Mouse (Mus musculus): ENCODE results near the gene Rbm46. TPM values are rescaled to one million over a fixed set of nuclear protein-coding genes. Genes with fewer than 3 reads are reported as not detected.

The Rbm46 gene
- polyA plus RNA-seq, 1 experiment from 2014 or later, result 1.8 TPM

- Histone ChIP-seq H3K9me3 (no peaks in the 10 kb centered on the region), H3K27ac (no peak overlapping the region), H3K36me3 (replicated peaks) (no peaks in the 10 kb centered on the region), H3K4me3 (no peak overlapping the region), H3K4me1 (no peaks in the 10 kb centered on the region), H3K27me3 (ENCODE audit: poor library complexity, severe bottlenecking) (no peaks in the 10 kb centered on the region)
- no peak for DNase-seq (ENCODE audit: extremely low spot score, low spot score)
- WGBS, result 92% methylated on average over 7 of the region's 7 CpGs
These were observed 65.8 kb downstream of the Rbm46 start for GRCm38 (mm10) chr3:82810334-82811120.

GRCm38 (mm10) chr3:82809769-82810168, 66.5 kb downstream of the Rbm46 start:
- Histone ChIP-seq H3K9me3 (no peaks in the 10 kb centered on the region), H3K4me1 (no peaks in the 10 kb centered on the region), H3K27ac (no peak overlapping the region), H3K4me3 (no peak overlapping the region), H3K27me3 (ENCODE audit: poor library complexity, severe bottlenecking) (no peaks in the 10 kb centered on the region), H3K36me3 (replicated peaks) (no peaks in the 10 kb centered on the region)
- no peak for DNase-seq (ENCODE audit: extremely low spot score, low spot score)
- 89% methylated on average over 7 of the region's 7 CpGs for WGBS

GRCm38 (mm10) chr3:82808323-82808911, 67.9 kb downstream of the Rbm46 start:
- H3K27me3 ChIP-seq (ENCODE audit: poor library complexity, severe bottlenecking), result no peaks in the 10 kb centered on the region
- no peaks in the 10 kb centered on the region for H3K36me3 ChIP-seq (replicated peaks)
- WGBS, result 88% methylated on average over 1 of the region's 1 CpGs
- H3K4me1 ChIP-seq, result no peaks in the 10 kb centered on the region
- H3K4me3 ChIP-seq, result no peak overlapping the region
- no peak for DNase-seq (ENCODE audit: extremely low spot score, low spot score)
- H3K9me3 ChIP-seq, result no peaks in the 10 kb centered on the region
- no peak overlapping the region for H3K27ac ChIP-seq

- 86% methylated on average over 7 of the region's 7 CpGs for WGBS
These were observed 71.0 kb downstream of the Rbm46 start for GRCm38 (mm10) chr3:82805291-82805690.

GRCm38 (mm10) chr3:82800470-82800843, 75.8 kb downstream of the Rbm46 start:
- WGBS, result 89% methylated on average over 3 of the region's 3 CpGs
- no peaks in the 10 kb centered on the region for H3K27me3 ChIP-seq (ENCODE audit: poor library complexity, severe bottlenecking)

More at GRCm38 (mm10) chr3:82805291-82805690, 71.0 kb downstream of the Rbm46 start:
- DNase-seq (ENCODE audit: extremely low spot score, low spot score), result no peak
- Histone ChIP-seq H3K4me1 (no peaks in the 10 kb centered on the region), H3K27me3 (ENCODE audit: poor library complexity, severe bottlenecking) (no peaks in the 10 kb centered on the region), H3K27ac (no peak overlapping the region), H3K4me3 (no peak overlapping the region), H3K9me3 (no peaks in the 10 kb centered on the region), H3K36me3 (replicated peaks) (no peaks in the 10 kb centered on the region)

DNA sequence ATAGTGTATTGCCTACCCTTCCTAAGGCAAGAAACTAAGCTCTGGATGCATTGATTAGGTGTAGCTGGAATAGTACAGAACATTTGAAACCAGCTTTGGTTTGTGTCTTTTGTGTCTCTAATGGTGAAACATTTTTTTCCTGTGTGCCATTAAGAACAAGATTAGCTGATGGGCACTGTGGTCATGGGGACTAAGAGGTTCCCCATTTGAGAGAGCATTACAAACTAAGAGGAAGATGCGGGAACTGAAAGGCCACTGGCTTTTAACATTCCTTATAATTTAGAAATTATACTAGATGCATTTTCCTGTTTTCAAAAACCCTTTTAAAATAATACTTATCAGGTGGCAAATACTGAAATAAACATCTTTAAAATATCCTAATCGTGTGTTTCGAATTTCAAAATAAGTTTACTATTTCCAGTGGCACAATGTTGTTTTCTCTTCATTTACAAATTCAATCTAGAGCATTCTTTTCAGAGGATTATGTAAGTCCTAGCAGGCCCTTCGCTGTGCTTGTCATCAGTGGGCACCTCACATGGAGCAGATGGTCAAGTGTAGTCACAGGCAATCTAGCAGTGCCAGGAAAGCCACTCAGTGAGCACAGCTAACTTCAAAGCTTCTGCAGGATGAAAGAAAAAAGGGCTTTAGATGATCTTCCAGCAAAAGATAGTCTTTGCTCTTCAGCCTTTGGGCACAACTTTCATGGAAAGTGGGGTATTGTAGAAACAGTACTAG, 76.4 kb downstream of the Rbm46 start:
- no peaks in the 10 kb centered on the region for H3K27me3 ChIP-seq (ENCODE audit: poor library complexity, severe bottlenecking)
- no peaks in the 10 kb centered on the region for H3K9me3 ChIP-seq
- H3K4me1 ChIP-seq, result no peaks in the 10 kb centered on the region
- whole genome bisulfite sequencing, result 90% methylated on average over 4 of the region's 4 CpGs
- H3K4me3 ChIP-seq, result no peak overlapping the region
- no peak overlapping the region for H3K27ac ChIP-seq
- no peaks in the 10 kb centered on the region for H3K36me3 ChIP-seq (replicated peaks)
- no peak for DNase-seq (ENCODE audit: extremely low spot score, low spot score)

More at GRCm38 (mm10) chr3:82800470-82800843, 75.8 kb downstream of the Rbm46 start:
- Histone ChIP-seq H3K4me1 (no peaks in the 10 kb centered on the region), H3K36me3 (replicated peaks) (no peaks in the 10 kb centered on the region), H3K4me3 (no peak overlapping the region), H3K9me3 (no peaks in the 10 kb centered on the region), H3K27ac (no peak overlapping the region)
- no peak for DNase-seq (ENCODE audit: extremely low spot score, low spot score)

GRCm38 (mm10) chr3:82793656-82794055, 82.6 kb downstream of the Rbm46 start:
- DNase-seq (ENCODE audit: extremely low spot score, low spot score), result no peak
- 77% methylated on average over 1 of the region's 1 CpGs for WGBS
- H3K9me3 ChIP-seq, result no peaks in the 10 kb centered on the region
- no peak overlapping the region for H3K27ac ChIP-seq
- H3K36me3 ChIP-seq (replicated peaks), result no peaks in the 10 kb centered on the region
- H3K4me3 ChIP-seq, result no peak overlapping the region
- H3K27me3 ChIP-seq (ENCODE audit: poor library complexity, severe bottlenecking), result no peaks in the 10 kb centered on the region
- no peaks in the 10 kb centered on the region for H3K4me1 ChIP-seq

GRCm38 (mm10) chr3:82791663-82792062, 84.6 kb downstream of the Rbm46 start:
- no peak for DNase-seq (ENCODE audit: extremely low spot score, low spot score)
- Histone ChIP-seq H3K36me3 (replicated peaks) (no peaks in the 10 kb centered on the region), H3K4me1 (no peaks in the 10 kb centered on the region), H3K27ac (no peak overlapping the region), H3K27me3 (ENCODE audit: poor library complexity, severe bottlenecking) (no peaks in the 10 kb centered on the region), H3K9me3 (no peaks in the 10 kb centered on the region), H3K4me3 (no peak overlapping the region)
- 88% methylated on average over 3 of the region's 3 CpGs for WGBS

Other genes with a start within 250 kb of the Rbm46 start
- 0.02 TPM in 1 of 2 replicates, not detected in the other for gene Lrat, start 27.5 kb upstream of the Rbm46 start, polyA plus RNA-seq (2016; fragmentation: Nextera tagmentation; extraction: Ambion mirVana)
- gene Fgg, start 131.2 kb upstream of the Rbm46 start, polyA plus RNA-seq (2016; fragmentation: Nextera tagmentation; extraction: Ambion mirVana), result not detected in 2 replicates
- not detected in 2 replicates for gene Fga, start 149.6 kb upstream of the Rbm46 start, polyA plus RNA-seq (2016; fragmentation: Nextera tagmentation; extraction: Ambion mirVana)
- not detected in 2 replicates for gene Fgb, start 173.4 kb upstream of the Rbm46 start, polyA plus RNA-seq (2016; fragmentation: Nextera tagmentation; extraction: Ambion mirVana)
- 136 and 137 TPM in 2 replicates for gene Plrg1, start 179.0 kb upstream of the Rbm46 start, polyA plus RNA-seq (2016; fragmentation: Nextera tagmentation; extraction: Ambion mirVana)